Comparison of ENCODE assay signal across 28 mouse cellular contexts in genomic region chr11:44380432-44381051, GRCm38 (mm10). TPM values are rescaled to one million over a fixed set of nuclear protein-coding genes. Genes with fewer than 3 reads are reported as not detected.
"Had no signal": no experiment of that assay in that cellular context is flagged by ENCODE, and none has a peak within 500 bp of the region (broad histone marks: within the 10 kb centered on the region; RNA-seq: fewer than 3 reads in every experiment).

No protein-coding gene starts in this region.

- H3K4me1 ChIP-seq: limb, embryonic 10.5 days; limb, embryonic 13.5 days; liver, embryonic 12.5 days; liver, embryonic 15.5 days had no signal

- ATAC-seq: intestine, embryonic 16.5 days; liver, embryonic 12.5 days had no signal

- H3K9me3 ChIP-seq: limb, embryonic 10.5 days; limb, embryonic 13.5 days; liver, embryonic 12.5 days; liver, embryonic 15.5 days had no signal

- H3K4me2 ChIP-seq: limb, embryonic 13.5 days; liver, embryonic 12.5 days; liver, embryonic 15.5 days; midbrain, embryonic 11.5 days had no signal

- DNase-seq: kidney, adult 18-20 months; kidney, adult 9 months; kidney, postnatal 25 days; layer of hippocampus, adult 9-11 months; liver; lung, adult 18-20 months; midbrain, embryonic 14.5 days; thymus, adult 18-20 months; thymus, postnatal 36 days had no signal

- H3K9ac ChIP-seq: limb, embryonic 13.5 days; liver, embryonic 12.5 days; liver, embryonic 15.5 days had no signal

- H3K4me3 ChIP-seq: layer of hippocampus, adult 2 months; limb, embryonic 10.5 days; limb, embryonic 13.5 days; liver, embryonic 12.5 days; liver, embryonic 15.5 days had no signal

- H3K27me3 ChIP-seq: limb, embryonic 13.5 days; liver, embryonic 12.5 days; liver, embryonic 15.5 days had no signal

- H3K36me3 ChIP-seq: limb, embryonic 10.5 days; limb, embryonic 13.5 days; liver, embryonic 12.5 days; liver, embryonic 15.5 days had no signal

- H3K27ac ChIP-seq: kidney, postnatal 0 days; layer of hippocampus, adult 2 months; limb, embryonic 10.5 days; limb, embryonic 13.5 days; liver, embryonic 12.5 days; liver, embryonic 15.5 days; macrophage had no signal

RNA-seq across cellular contexts. Expression of gene Il12b, which starts 19.3 kb away (rescaled TPM):
- total RNA-seq: layer of hippocampus, adult 2 months; layer of hippocampus, postnatal 25 days; left cerebral cortex, adult 18-20 months; left cerebral cortex, postnatal 25 days; megakaryocyte-erythroid progenitor cell, adult 5-6 weeks; midbrain, postnatal 0 days had no signal
- polyA plus RNA-seq: intestine, embryonic 16.5 days; limb, embryonic 10.5 days; liver, embryonic 15.5 days; midbrain, embryonic 11.5 days; midbrain, postnatal 0 days; neural tube, embryonic 11.5 days; neural tube, embryonic 14.5 days; small intestine, adult 2 months; stomach, embryonic 16.5 days; testis, adult 2 months had no signal
